Mouse (Mus musculus) mouse trophoblast stem cell (cell line): ENCODE results near the gene Gm7978.
"Not testable (repeated sequence)": the region's sequence is repeated elsewhere in the genome, so short reads cannot be mapped to it uniquely, and the experiment has no call there.

Source experiments
- in situ Hi-C, 2 experiments: fragments of 300-500 bp; cut with MseI, MboI; formaldehyde crosslinking; loops; 2 replicates in 1 of 2; 3 replicates in 1 of 2; pipeline ENCODE4 v1.15.1; 2025

Gm7978 gene

DNA sequence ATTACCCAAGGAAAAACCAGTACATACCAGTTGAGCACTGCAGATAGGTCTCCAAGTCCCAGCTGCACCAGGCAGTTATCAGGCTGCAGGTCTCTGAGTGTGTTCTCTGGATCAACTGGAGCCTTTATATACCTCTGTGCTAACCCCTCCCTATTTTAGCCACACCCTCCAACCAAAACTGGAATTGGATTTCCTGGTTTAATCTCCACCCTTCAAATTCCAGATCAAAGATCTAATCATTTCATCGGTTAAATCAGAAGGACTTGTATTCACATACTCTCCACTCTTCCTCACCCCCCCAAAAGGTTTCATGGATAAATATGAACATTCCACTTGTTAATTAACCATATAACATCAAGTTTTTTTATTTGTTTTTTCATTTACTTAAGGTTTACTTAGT is at the start of gene Gm7978:
Gm7978 (minus strand) TSS at position 101 of the 400 bp plus-strand sequence.
- in situ Hi-C loops, result not testable (repeated sequence)

DNA sequence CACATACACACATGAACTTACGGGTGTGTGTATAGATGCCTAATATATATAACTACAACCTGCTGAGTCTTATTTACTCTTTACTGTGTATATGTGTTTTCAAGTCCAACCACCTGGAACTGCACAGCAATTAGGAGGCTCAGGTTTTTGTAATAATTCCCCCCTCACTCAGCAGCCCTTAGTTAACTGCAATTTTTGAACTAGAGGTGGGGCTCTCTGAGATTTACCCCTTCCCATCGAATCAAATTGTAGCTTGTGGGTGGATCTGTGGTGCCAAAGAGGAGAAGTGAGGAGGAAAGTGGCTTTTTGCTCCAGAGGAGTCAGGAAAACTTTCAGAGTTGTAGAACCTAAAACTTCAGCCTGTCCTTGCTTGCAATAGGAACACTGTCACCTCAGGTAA is 39.7 kb upstream of the Gm7978 start, which contains the start of gene E330014E10Rik:
E330014E10Rik (plus strand) TSS at position 301 of the 400 bp plus-strand sequence.
- in situ Hi-C loops, result not testable (repeated sequence)

DNA sequence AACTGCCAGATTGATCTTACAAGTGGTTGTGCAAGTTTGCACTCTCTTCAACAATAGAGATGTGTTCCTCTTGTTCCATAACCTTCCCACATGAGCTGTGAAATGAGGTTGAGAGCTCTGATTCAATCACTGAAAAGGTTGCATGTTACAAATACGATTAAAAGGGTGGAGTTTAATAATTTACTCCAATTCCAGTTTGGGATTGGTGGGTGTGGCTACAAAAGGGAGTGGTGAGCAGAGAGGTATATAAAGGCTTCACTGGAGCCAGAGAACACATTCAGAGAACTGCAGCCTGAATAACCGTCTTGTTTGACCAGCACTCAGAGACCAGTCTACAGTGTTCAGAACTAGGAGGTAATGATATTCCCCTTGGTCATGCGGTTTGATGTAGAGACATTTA is 5.7 kb upstream of the Gm7978 start, which contains the start of gene Gm7982:
Gm7982 (plus strand) TSS at position 301 of the 400 bp plus-strand sequence.
- in situ Hi-C loops, result not testable (repeated sequence)
